Mouse (Mus musculus) MEL (cell line): ENCODE data around the gene Sash1.

Source experiments
- CHD2 ChIP-seq: IDR thresholded peaks from 2 replicates; pipeline ENCODE4 v1.6.1; 2011; ENCODE audit warnings: low read length, improper control_type of control experiment
- CTCF ChIP-seq, 3 experiments: IDR thresholded peaks in 2 of 3; conservative IDR thresholded peaks in 1 of 3; 2 replicates each; pipeline ENCODE4 v1.5.1; 2011 to 2012; ENCODE audit warnings: low read length in 3 of 3, low read depth in 2 of 3, mild to moderate bottlenecking in 2 of 3, improper control_type of control experiment in 1 of 3, inconsistent platforms in 1 of 3, mixed read lengths in 1 of 3, moderate library complexity in 1 of 3; ENCODE audit not compliant: control insufficient read depth in 1 of 3, insufficient read depth in 1 of 3, poor library complexity in 1 of 3, severe bottlenecking in 1 of 3
- E2F4 ChIP-seq: IDR thresholded peaks from 2 replicates; pipeline ENCODE4 v1.6.1; 2011; ENCODE audit warnings: low read depth, low read length, improper control_type of control experiment, borderline replicate concordance
- EP300 ChIP-seq, 2 experiments: IDR thresholded peaks; 2 replicates each; pipeline ENCODE4 v1.6.1; 2011; ENCODE audit warnings: improper control_type of control experiment in 2 of 2, low read length in 2 of 2, low read depth in 1 of 2, mild to moderate bottlenecking in 1 of 2
- ETS1 ChIP-seq: IDR thresholded peaks from 2 replicates; pipeline ENCODE4 v1.6.1; 2012; ENCODE audit warnings: low read depth, mild to moderate bottlenecking, inconsistent platforms, low read length, improper control_type of control experiment, moderate library complexity
- JUND ChIP-seq: IDR thresholded peaks from 2 replicates; pipeline ENCODE4 v1.6.1; 2011; ENCODE audit warnings: low read depth, mild to moderate bottlenecking, improper control_type of control experiment, low read length
- SIN3A ChIP-seq: IDR thresholded peaks from 2 replicates; pipeline ENCODE4 v1.6.1; 2012; ENCODE audit warnings: low read length, improper control_type of control experiment, inconsistent platforms

DNA sequence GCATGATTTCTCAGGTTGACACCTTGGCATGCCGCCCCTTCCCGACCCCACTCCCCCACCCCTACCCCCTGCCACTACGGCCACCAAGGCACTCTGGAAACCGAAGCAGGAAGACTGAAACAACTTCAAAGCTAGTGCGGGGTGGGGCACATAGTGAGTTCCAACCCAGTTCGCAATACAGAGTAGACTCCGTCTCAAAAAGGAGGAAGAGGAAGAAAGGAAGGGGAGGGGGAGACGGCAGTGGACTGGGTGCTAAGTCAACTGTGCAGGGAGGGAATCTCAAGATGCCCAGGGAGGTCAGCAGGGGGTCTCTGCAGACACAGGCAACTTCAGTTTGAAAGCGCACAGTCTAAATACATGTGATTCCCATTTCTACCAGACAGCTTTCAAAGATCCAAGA is 7.0 kb downstream of the Sash1 start:
- no peak for TF ChIP-seq EP300 (IDR thresholded peaks at IDR 0.05; ENCODE audit: low read depth in 1 of 2, low read length in 2 of 2)
- no peak for TF ChIP-seq ETS1
- TF ChIP-seq CTCF (IDR thresholded peaks at IDR 0.05 in 2 of 3, conservative IDR thresholded peaks at IDR 0.05 in 1 of 3; ENCODE audit: control insufficient read depth in 1 of 3, insufficient read depth in 1 of 3, low read depth in 2 of 3, low read length in 3 of 3, poor library complexity in 1 of 3, severe bottlenecking in 1 of 3), result no peak
- no peak for TF ChIP-seq CHD2
- no peak for TF ChIP-seq E2F4
- TF ChIP-seq SIN3A, result no peak
- no peak for TF ChIP-seq JUND
